Mouse (Mus musculus): ENCODE results near the gene Cdkal1. TPM values are rescaled to one million over a fixed set of nuclear protein-coding genes. Genes with fewer than 3 reads are reported as not detected.

Cdkal1 gene
- polyA plus RNA-seq, 1 experiment from 2014 or later, result 29.9 TPM

DNA sequence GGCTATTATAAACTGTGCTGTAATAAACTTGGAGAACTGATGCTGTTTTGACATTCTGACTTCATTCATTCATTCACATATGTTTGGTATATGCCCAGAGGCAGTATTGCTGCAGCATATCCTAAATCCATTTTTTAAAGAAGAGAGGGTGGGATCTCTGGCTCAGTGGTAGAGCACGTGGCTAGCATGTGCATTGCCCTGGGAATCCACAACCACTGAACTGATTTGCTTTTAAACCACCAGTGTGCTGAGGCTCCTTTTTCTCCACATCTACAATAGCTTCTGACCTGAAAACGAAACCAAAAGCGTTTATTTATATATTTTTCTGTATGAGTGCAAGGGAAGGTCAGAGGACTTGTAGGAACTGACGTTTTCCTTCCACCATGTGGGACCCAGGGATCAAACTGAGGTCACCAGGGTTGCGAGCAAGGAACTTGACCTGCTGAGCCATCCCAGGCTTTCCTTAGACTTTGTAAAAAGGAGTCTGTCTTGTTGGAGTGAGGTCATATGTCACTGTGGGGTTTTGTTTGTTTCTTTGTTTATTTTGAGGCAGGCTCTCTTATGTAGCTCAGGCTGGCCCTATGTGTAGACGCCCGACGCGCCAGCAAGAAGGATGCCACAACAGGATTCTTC is 562.8 kb downstream of the Cdkal1 start:
- Histone ChIP-seq H3K9me3 (no peaks in the 10 kb centered on the region), H3K36me3 (no peaks in the 10 kb centered on the region), H3K9ac (no peak overlapping the region), H3K4me2 (no peak overlapping the region), H3K4me1 (no peaks in the 10 kb centered on the region), H3K27ac (no peak overlapping the region), H3K4me3 (replicated peaks) (no peak overlapping the region), H3K27me3 (replicated peaks) (no peaks in the 10 kb centered on the region)
- no peak for ATAC-seq (ENCODE audit: insufficient read depth, low FRiP score, low read depth)
- WGBS, result 78% methylated on average over 9 of the region's 9 CpGs

DNA sequence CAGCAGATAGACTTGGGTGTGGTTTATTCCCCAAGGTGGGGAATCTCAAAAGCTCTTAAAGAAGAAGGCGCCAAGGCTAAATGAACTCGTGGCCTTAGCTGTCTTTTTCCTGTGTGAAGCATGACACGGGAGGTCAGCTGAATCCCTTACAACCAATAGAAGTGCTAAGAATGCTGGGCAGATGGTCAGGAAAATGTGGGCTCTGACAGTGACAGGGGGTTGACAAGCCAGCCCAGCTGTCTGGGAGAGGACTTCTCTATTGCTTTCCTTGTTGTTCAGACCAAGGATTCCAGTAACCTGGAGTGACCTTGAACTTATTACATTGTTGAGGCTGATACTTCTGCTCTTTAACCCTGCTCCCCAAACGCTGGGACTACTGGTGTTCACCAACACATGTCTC is 564.9 kb downstream of the Cdkal1 start:
- H3K27me3 ChIP-seq (replicated peaks), result no peaks in the 10 kb centered on the region
- no peaks in the 10 kb centered on the region for H3K9me3 ChIP-seq
- no peak for ATAC-seq (ENCODE audit: insufficient read depth, low FRiP score, low read depth)
- no peak overlapping the region for H3K9ac ChIP-seq
- WGBS, result 57% methylated on average over 4 of the region's 4 CpGs
- no peak overlapping the region for H3K4me2 ChIP-seq
- H3K36me3 ChIP-seq, result no peaks in the 10 kb centered on the region
- H3K4me1 ChIP-seq, result no peaks in the 10 kb centered on the region
- H3K4me3 ChIP-seq (replicated peaks), result no peak overlapping the region
- no peak overlapping the region for H3K27ac ChIP-seq

DNA sequence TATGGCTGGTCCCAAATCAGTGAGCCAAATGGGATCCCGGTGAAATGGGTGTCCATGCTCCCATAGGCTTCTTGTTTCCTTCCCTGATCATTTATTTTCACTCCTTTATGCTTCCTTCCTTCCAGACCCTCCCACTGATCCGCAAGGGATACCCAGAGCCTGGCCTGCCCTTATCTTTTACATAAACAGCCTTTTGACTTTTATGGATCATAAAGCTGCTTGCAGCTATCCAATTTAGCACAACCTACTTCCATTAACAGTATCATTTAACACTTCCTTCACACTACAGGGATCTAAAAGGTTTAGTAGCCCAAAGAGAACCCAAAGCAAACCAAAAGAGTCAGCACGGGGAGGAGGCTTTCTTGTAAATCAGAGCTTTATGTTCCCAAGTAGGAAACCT is 570.4 kb downstream of the Cdkal1 start:
- Histone ChIP-seq H3K4me3 (replicated peaks) (no peak overlapping the region), H3K27ac (no peak overlapping the region), H3K9me3 (no peaks in the 10 kb centered on the region), H3K4me1 (no peaks in the 10 kb centered on the region), H3K27me3 (replicated peaks) (no peaks in the 10 kb centered on the region), H3K9ac (no peak overlapping the region), H3K36me3 (no peaks in the 10 kb centered on the region), H3K4me2 (no peak overlapping the region)
- ATAC-seq (ENCODE audit: insufficient read depth, low FRiP score, low read depth), result no peak
- WGBS, result 31% methylated on average over 3 of the region's 3 CpGs

DNA sequence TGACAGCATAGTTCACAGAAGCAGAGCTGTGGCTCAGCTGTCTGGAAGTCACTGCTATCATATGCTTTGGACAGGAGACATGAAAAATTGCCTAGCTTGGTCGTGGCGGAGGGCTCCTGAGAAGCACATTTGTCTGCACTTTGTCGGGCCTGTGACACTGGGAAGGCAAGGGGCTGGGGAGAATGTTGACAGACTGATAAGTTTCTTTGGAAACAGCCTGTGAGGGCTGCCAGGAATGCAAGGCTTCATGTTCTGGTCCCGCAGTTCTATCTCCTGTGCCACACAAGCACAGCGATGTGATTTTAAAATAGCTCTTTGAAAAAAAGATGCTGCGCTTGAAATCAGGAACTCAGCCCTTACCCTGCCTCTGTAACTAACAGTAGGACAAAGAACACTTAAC is 573.9 kb downstream of the Cdkal1 start:
- Histone ChIP-seq H3K36me3 (no peaks in the 10 kb centered on the region), H3K4me1 (no peaks in the 10 kb centered on the region; the same call in 1 of the 2 replicates), H3K27ac (no peak overlapping the region), H3K9ac (no peak overlapping the region), H3K4me2 (no peak overlapping the region), H3K27me3 (replicated peaks) (no peaks in the 10 kb centered on the region), H3K4me3 (replicated peaks) (no peak overlapping the region), H3K9me3 (no peaks in the 10 kb centered on the region)
- no peak for ATAC-seq (ENCODE audit: insufficient read depth, low FRiP score, low read depth)
- WGBS, result 29% methylated on average over 6 of the region's 6 CpGs

DNA sequence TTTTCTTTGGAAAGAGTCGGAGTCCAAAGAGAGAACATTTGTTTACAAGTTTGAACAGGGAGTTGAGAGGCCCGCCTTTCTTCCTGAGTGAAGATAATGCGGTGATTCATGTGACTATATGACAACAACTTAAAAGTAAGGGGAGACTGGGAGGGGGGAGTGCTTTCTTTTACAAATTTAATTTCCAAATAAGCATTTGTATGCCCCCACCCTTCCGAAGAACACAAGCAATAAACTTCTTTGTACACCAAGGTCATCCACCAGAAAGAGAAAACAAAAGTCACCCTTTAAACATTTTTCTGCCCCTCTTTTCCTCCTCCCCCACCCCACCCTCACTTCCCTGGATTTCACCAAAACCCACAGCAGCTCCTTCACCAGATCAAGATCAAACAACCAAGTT is 577.3 kb downstream of the Cdkal1 start:
- no peak overlapping the region for H3K27ac ChIP-seq
- no peaks in the 10 kb centered on the region for H3K9me3 ChIP-seq
- H3K4me3 ChIP-seq (replicated peaks), result no peak overlapping the region
- H3K4me1 ChIP-seq, result no peaks in the 10 kb centered on the region; the same call in 1 of the 2 replicates
- no peak overlapping the region for H3K9ac ChIP-seq
- H3K27me3 ChIP-seq (replicated peaks), result no peaks in the 10 kb centered on the region
- no peak overlapping the region for H3K4me2 ChIP-seq
- no peaks in the 10 kb centered on the region for H3K36me3 ChIP-seq
- no peak for ATAC-seq (ENCODE audit: insufficient read depth, low FRiP score, low read depth)
- 15% methylated on average over 4 of the region's 4 CpGs for WGBS

DNA sequence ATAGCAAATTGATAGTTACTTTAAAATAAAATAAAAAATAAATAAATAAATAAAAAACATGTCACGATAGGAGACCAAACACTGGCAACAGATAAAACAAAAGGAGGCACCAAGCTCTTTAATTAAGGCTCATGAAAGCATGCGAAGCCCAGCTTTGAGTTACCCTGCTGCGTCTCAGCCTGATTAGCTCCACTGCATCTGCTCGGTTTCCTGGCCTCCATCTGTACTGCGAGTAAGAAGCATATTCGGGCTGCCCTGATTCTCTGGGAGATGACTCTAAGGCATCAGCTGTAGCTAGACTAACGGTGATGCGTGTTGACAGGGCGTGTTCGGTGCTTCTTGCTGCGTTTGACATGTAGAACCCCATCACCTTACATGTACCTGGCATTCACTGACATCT is 581.2 kb downstream of the Cdkal1 start:
- no peaks in the 10 kb centered on the region for H3K27me3 ChIP-seq (replicated peaks)

DNA sequence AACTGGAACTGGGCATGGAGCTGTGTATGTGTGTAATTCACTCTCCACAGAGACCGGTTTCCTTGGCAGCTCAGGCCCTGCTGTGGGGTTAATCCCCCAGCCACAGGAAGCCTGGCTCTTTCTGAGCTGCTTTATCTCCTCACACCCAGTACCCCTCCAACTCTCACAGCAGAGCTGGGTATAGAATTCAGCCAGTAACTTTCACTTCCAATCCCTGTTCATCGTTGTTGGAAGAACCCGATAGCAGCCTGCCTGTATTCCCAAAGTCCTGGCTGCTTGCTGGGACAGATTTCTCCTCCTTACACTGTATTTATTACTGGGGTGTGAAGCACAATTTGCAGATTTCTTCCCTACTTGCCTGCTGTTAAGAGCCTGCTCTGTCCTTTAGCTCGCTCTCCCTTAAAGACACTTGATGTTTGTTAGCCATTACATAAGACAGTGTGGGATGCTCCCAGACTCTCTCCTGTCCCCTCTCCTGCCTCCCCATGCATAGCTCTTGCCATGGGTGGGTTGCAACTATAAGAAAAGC is 581.7 kb downstream of the Cdkal1 start:
- Histone ChIP-seq H3K36me3 (no peaks in the 10 kb centered on the region), H3K4me2 (no peak overlapping the region), H3K9me3 (no peaks in the 10 kb centered on the region), H3K4me1 (no peaks in the 10 kb centered on the region; the same call in 1 of the 2 replicates), H3K4me3 (replicated peaks) (no peak overlapping the region), H3K9ac (no peak overlapping the region), H3K27ac (no peak overlapping the region), H3K27me3 (replicated peaks) (no peaks in the 10 kb centered on the region)
- no peak for ATAC-seq (ENCODE audit: insufficient read depth, low FRiP score, low read depth)
- WGBS, result 55% methylated on average over 4 of the region's 4 CpGs

More for the DNA sequence above, 581.2 kb downstream of the Cdkal1 start:
- Histone ChIP-seq H3K27ac (no peak overlapping the region), H3K4me3 (replicated peaks) (no peak overlapping the region), H3K9me3 (no peaks in the 10 kb centered on the region), H3K4me2 (no peak overlapping the region), H3K9ac (no peak overlapping the region), H3K36me3 (no peaks in the 10 kb centered on the region), H3K4me1 (no peaks in the 10 kb centered on the region; the same call in 1 of the 2 replicates)
- ATAC-seq (ENCODE audit: insufficient read depth, low FRiP score, low read depth), result no peak
- 83% methylated on average over 11 of the region's 11 CpGs for WGBS

DNA sequence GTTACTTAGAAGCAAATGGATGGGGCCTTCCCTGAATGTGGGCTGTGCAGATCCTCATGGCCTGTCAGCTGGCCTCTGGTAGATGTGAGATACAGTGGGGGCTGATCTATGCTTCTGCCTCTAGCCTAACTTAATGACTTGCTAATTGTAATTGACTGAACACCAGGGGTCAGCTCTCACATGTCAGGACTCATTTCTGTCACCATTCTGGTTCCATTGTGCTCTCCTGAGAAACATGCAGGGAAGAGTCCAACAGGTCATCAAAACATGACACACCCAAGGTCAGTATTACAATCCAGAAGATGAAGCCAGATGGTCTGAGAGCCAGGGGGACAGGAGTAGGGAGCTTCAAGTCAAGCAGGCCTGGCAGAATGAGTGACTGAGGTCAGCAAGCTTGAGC is 584.0 kb downstream of the Cdkal1 start:
- no peak for ATAC-seq (ENCODE audit: insufficient read depth, low FRiP score, low read depth)
- no peak overlapping the region for H3K4me2 ChIP-seq
- no peak overlapping the region for H3K27ac ChIP-seq
- no peaks in the 10 kb centered on the region for H3K9me3 ChIP-seq
- H3K4me1 ChIP-seq, result no peaks in the 10 kb centered on the region
- H3K27me3 ChIP-seq (replicated peaks), result no peaks in the 10 kb centered on the region
- no peaks in the 10 kb centered on the region for H3K36me3 ChIP-seq
- H3K4me3 ChIP-seq (replicated peaks), result no peak overlapping the region
- H3K9ac ChIP-seq, result no peak overlapping the region

DNA sequence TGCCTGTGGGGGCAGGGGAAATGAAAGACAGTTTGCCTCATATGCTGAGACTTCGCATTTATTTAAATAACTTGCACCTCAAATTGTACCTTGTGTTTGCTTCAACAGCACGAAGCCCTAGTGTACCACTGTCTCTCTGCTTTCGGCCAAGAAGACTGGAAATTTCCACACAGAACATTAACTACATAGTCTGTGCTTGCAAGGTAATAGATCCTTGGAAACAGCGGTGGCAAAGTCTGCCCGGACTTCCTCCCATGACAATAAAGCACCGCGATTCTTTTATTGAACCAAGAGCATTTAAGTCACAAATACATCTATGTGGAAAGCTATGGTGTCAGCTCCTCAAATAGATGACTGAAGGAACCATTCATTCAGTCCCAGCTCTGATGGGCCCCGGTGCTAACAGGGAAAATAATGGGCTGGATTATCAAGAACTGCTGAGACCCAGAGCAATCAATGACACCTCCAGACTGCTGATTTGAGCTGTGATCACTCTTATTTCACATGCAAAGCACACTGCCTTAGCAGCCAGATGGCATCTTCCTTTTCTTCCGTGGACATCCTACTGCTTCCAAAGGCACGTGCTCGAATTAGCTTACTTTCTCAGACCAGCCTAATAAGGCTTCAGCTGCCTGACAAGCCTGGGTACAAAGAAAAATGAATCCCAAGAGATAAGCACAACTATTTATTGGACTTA is 591.3 kb downstream of the Cdkal1 start:
- 77% methylated on average over 11 of the region's 11 CpGs for WGBS
- H3K27ac ChIP-seq, result no peak overlapping the region
- H3K9me3 ChIP-seq, result no peaks in the 10 kb centered on the region
- H3K4me2 ChIP-seq, result no peak overlapping the region
- no peaks in the 10 kb centered on the region for H3K4me1 ChIP-seq
- no peak for ATAC-seq (ENCODE audit: insufficient read depth, low FRiP score, low read depth)
- no peaks in the 10 kb centered on the region for H3K36me3 ChIP-seq
- H3K9ac ChIP-seq, result no peak overlapping the region
- no peaks in the 10 kb centered on the region for H3K27me3 ChIP-seq (replicated peaks)
- no peak overlapping the region for H3K4me3 ChIP-seq (replicated peaks)

DNA sequence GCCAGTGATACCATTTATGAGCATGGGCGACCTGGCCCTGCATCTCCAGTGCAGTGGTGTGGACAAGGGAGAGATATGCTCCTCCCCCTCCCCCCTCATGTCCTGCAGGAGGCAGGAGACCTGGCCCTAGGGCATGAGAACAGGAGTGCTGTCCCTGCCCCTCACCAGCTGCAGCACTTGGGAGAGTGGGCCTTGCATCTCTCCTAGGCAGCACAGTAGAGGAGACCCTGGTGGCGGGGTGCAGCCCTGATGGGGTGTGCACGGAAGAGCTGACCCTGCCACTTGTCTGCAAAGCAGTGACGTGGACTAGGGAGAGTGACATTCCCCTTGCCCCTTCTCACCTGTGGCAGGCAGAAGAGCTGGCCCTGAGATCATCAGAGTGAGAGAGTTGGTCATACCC is 593.3 kb downstream of the Cdkal1 start:
- Histone ChIP-seq H3K27me3 (replicated peaks) (no peaks in the 10 kb centered on the region), H3K27ac (no peak overlapping the region), H3K4me2 (no peak overlapping the region), H3K9ac (no peak overlapping the region), H3K36me3 (no peaks in the 10 kb centered on the region), H3K9me3 (no peaks in the 10 kb centered on the region), H3K4me1 (no peaks in the 10 kb centered on the region), H3K4me3 (replicated peaks) (no peak overlapping the region)
- WGBS, result 91% methylated on average over 4 of the region's 4 CpGs
- no peak for ATAC-seq (ENCODE audit: insufficient read depth, low FRiP score, low read depth)

DNA sequence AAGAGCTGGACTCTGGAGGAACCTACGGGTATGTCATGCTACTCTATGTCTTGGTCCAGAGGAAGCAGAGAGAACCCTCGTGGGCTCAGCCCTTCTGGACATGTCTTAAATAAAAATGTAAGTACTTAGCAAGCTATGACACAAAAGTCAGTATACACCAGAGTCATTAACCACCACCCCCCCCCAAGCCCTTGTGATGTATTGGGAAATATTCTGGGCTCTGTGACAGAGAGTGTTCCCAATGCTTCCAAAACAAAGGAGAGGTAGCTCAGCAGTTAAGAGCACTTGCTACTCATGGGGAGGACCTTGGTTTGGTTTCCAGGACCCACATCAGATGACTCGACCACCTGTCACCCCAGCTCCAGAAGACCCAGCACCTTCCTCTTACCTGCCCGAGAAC is 606.9 kb downstream of the Cdkal1 start:
- no peak overlapping the region for H3K4me2 ChIP-seq
- no peaks in the 10 kb centered on the region for H3K9me3 ChIP-seq
- H3K9ac ChIP-seq, result no peak overlapping the region
- H3K36me3 ChIP-seq, result no peaks in the 10 kb centered on the region
- 64% methylated on average over 4 of the region's 4 CpGs for WGBS
- no peaks in the 10 kb centered on the region for H3K4me1 ChIP-seq
- no peak for ATAC-seq (ENCODE audit: insufficient read depth, low FRiP score, low read depth)
- no peak overlapping the region for H3K4me3 ChIP-seq (replicated peaks)
- no peaks in the 10 kb centered on the region for H3K27me3 ChIP-seq (replicated peaks)
- H3K27ac ChIP-seq, result no peak overlapping the region

DNA sequence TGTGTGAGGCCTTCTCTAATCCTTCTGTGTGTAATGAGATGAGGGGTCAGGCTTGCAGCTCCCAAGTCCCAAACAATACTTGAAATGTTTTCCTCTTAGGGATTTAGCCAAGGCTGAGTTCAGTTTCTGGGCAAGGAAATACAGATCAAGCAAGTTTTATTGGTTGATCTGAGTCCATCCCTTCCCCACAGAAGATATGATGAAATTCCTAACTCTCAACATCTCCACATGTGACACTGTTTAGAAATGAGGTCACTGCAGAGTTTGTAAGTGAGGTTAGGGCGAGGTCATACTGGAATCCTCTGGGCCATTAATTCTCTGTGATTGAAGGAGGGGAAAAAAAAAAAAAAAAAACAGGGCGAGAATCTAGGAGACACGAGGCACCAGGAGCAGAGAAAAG is 607.7 kb downstream of the Cdkal1 start:
- Histone ChIP-seq H3K9me3 (no peaks in the 10 kb centered on the region), H3K36me3 (no peaks in the 10 kb centered on the region), H3K9ac (no peak overlapping the region), H3K4me2 (no peak overlapping the region), H3K4me3 (replicated peaks) (no peak overlapping the region), H3K27me3 (replicated peaks) (no peaks in the 10 kb centered on the region), H3K4me1 (no peaks in the 10 kb centered on the region), H3K27ac (no peak overlapping the region)
- WGBS, result 19% methylated on average over 3 of the region's 3 CpGs
- ATAC-seq (ENCODE audit: insufficient read depth, low FRiP score, low read depth), result no peak; the same call in 1 of the 2 replicates

Data from stomach, embryonic 15.5 days (tissue).